Mouse (Mus musculus): ENCODE measurements around the gene Itpk1. TPM values are rescaled to one million over a fixed set of nuclear protein-coding genes. Genes with fewer than 3 reads are reported as not detected.

Gene Itpk1
- total and polyA plus RNA-seq, 2 experiments from 2014 or later = 35.7 to 69.0 TPM

GRCm38 (mm10) chr12:102616843-102617519 is 87.7 kb downstream of the Itpk1 start:
- H3K9me3 ChIP-seq (ENCODE audit: low read length) = no peaks in the 10 kb centered on the region
- peaks cover 12% of the 10 kb centered on the region for H3K4me1 ChIP-seq (ENCODE audit: insufficient read depth, low read length)
- no peaks in the 10 kb centered on the region for H3K27me3 ChIP-seq (ENCODE audit: insufficient read depth, low read length)
- DNase-seq (ENCODE audit: low spot score) (no peak), ATAC-seq (peak; percentile 50; the same call in 1 of the 2 replicates)
- no peaks in the 10 kb centered on the region for H3K36me3 ChIP-seq (ENCODE audit: insufficient read depth, low read length)
- H3K27ac ChIP-seq = no peak overlapping the region
- peak; percentile 72 for TF ChIP-seq CTCF (IDR thresholded peaks at IDR 0.05; ENCODE audit: low read depth)
- H3K9ac ChIP-seq (replicated peaks; ENCODE audit: low read length) = no peak overlapping the region
- no peak overlapping the region for H3K4me2 ChIP-seq (ENCODE audit: low read depth, low read length)
- H3K4me3 ChIP-seq (ENCODE audit: low read length) = no peak overlapping the region
- WGBS = 52% methylated on average over 7 of the region's 7 CpGs

- no peak for TF ChIP-seq CTCF (IDR thresholded peaks at IDR 0.05; ENCODE audit: low read depth)
Measured at GRCm38 (mm10) chr12:102616201-102616600, 88.5 kb downstream of the Itpk1 start.

GRCm38 (mm10) chr12:102613411-102613810 is 91.3 kb downstream of the Itpk1 start:
- Histone ChIP-seq H3K9me3 (ENCODE audit: low read length) (no peaks in the 10 kb centered on the region), H3K27ac (no peak overlapping the region), H3K4me3 (ENCODE audit: low read length) (no peak overlapping the region), H3K36me3 (ENCODE audit: insufficient read depth, low read length) (no peaks in the 10 kb centered on the region), H3K27me3 (ENCODE audit: insufficient read depth, low read length) (no peaks in the 10 kb centered on the region), H3K4me1 (ENCODE audit: insufficient read depth, low read length) (peaks cover 14% of the 10 kb centered on the region), H3K9ac (replicated peaks; ENCODE audit: low read length) (no peak overlapping the region), H3K4me2 (ENCODE audit: low read depth, low read length) (no peak overlapping the region)
- ATAC-seq = no peak
- no peak for DNase-seq (ENCODE audit: low spot score)
- 83% methylated on average over 4 of the region's 4 CpGs for WGBS
- TF ChIP-seq CTCF (IDR thresholded peaks at IDR 0.05; ENCODE audit: low read depth) = no peak

More at GRCm38 (mm10) chr12:102616201-102616600, 88.5 kb downstream of the Itpk1 start:
- H3K4me2 ChIP-seq (ENCODE audit: low read depth, low read length) = no peak overlapping the region
- H3K4me1 ChIP-seq (ENCODE audit: insufficient read depth, low read length) = peaks cover 12% of the 10 kb centered on the region
- H3K36me3 ChIP-seq (ENCODE audit: insufficient read depth, low read length) = no peaks in the 10 kb centered on the region
- H3K9me3 ChIP-seq (ENCODE audit: low read length) = no peaks in the 10 kb centered on the region
- H3K9ac ChIP-seq (replicated peaks; ENCODE audit: low read length) = no peak overlapping the region
- ATAC-seq (no peak), DNase-seq (ENCODE audit: low spot score) (no peak)
- no peak overlapping the region for H3K4me3 ChIP-seq (ENCODE audit: low read length)
- no peak overlapping the region for H3K27ac ChIP-seq
- WGBS = 59% methylated on average over 4 of the region's 4 CpGs
- H3K27me3 ChIP-seq (ENCODE audit: insufficient read depth, low read length) = no peaks in the 10 kb centered on the region

GRCm38 (mm10) chr12:102612431-102612830 is 92.3 kb downstream of the Itpk1 start:
- ATAC-seq (peak; percentile 28; the same call in 1 of the 2 replicates), DNase-seq (ENCODE audit: low spot score) (no peak)
- Histone ChIP-seq H3K36me3 (ENCODE audit: insufficient read depth, low read length) (no peaks in the 10 kb centered on the region), H3K4me3 (ENCODE audit: low read length) (no peak overlapping the region), H3K4me1 (ENCODE audit: insufficient read depth, low read length) (peaks cover 13% of the 10 kb centered on the region), H3K27me3 (ENCODE audit: insufficient read depth, low read length) (no peaks in the 10 kb centered on the region), H3K4me2 (ENCODE audit: low read depth, low read length) (no peak overlapping the region), H3K9me3 (ENCODE audit: low read length) (no peaks in the 10 kb centered on the region), H3K9ac (replicated peaks; ENCODE audit: low read length) (no peak overlapping the region), H3K27ac (no peak overlapping the region)
- WGBS = 96% methylated on average over 1 of the region's 1 CpGs
- no peak for TF ChIP-seq CTCF (IDR thresholded peaks at IDR 0.05; ENCODE audit: low read depth)

GRCm38 (mm10) chr12:102610927-102611326 is 93.8 kb downstream of the Itpk1 start:
- H3K27ac ChIP-seq = no peak overlapping the region
- peaks cover 13% of the 10 kb centered on the region for H3K4me1 ChIP-seq (ENCODE audit: insufficient read depth, low read length)
- no peaks in the 10 kb centered on the region for H3K36me3 ChIP-seq (ENCODE audit: insufficient read depth, low read length)
- TF ChIP-seq CTCF (IDR thresholded peaks at IDR 0.05; ENCODE audit: low read depth) = no peak
- H3K27me3 ChIP-seq (ENCODE audit: insufficient read depth, low read length) = no peaks in the 10 kb centered on the region
- no peak overlapping the region for H3K4me3 ChIP-seq (ENCODE audit: low read length)
- H3K9me3 ChIP-seq (ENCODE audit: low read length) = no peaks in the 10 kb centered on the region
- ATAC-seq (no peak), DNase-seq (ENCODE audit: low spot score) (no peak)
- no peak overlapping the region for H3K9ac ChIP-seq (replicated peaks; ENCODE audit: low read length)
- WGBS = 90% methylated on average over 8 of the region's 8 CpGs
- no peak overlapping the region for H3K4me2 ChIP-seq (ENCODE audit: low read depth, low read length)

GRCm38 (mm10) chr12:102607808-102608517 is 96.8 kb downstream of the Itpk1 start:
- no peak for DNase-seq (ENCODE audit: low spot score)
- peaks cover 7% of the 10 kb centered on the region for H3K4me1 ChIP-seq (ENCODE audit: insufficient read depth, low read length)
- H3K4me2 ChIP-seq (ENCODE audit: low read depth, low read length) = no peak overlapping the region
- no peaks in the 10 kb centered on the region for H3K36me3 ChIP-seq (ENCODE audit: insufficient read depth, low read length)
- ATAC-seq = no peak
- TF ChIP-seq CTCF (IDR thresholded peaks at IDR 0.05; ENCODE audit: low read depth) = no peak
- no peaks in the 10 kb centered on the region for H3K27me3 ChIP-seq (ENCODE audit: insufficient read depth, low read length)
- H3K9me3 ChIP-seq (ENCODE audit: low read length) = no peaks in the 10 kb centered on the region
- no peak overlapping the region for H3K9ac ChIP-seq (replicated peaks; ENCODE audit: low read length)
- H3K27ac ChIP-seq = no peak overlapping the region
- WGBS = 69% methylated on average over 11 of the region's 11 CpGs
- no peak overlapping the region for H3K4me3 ChIP-seq (ENCODE audit: low read length)

- DNase-seq (ENCODE audit: low spot score) (no peak), ATAC-seq (no peak)
- no peak for TF ChIP-seq CTCF (IDR thresholded peaks at IDR 0.05; ENCODE audit: low read depth)
- WGBS = 95% methylated on average over 8 of the region's 8 CpGs
- Histone ChIP-seq H3K36me3 (ENCODE audit: insufficient read depth, low read length) (no peaks in the 10 kb centered on the region), H3K9ac (replicated peaks; ENCODE audit: low read length) (no peak overlapping the region), H3K4me3 (ENCODE audit: low read length) (no peak overlapping the region), H3K27me3 (ENCODE audit: insufficient read depth, low read length) (no peaks in the 10 kb centered on the region), H3K4me2 (ENCODE audit: low read depth, low read length) (no peak overlapping the region), H3K9me3 (ENCODE audit: low read length) (no peaks in the 10 kb centered on the region), H3K27ac (no peak overlapping the region), H3K4me1 (ENCODE audit: insufficient read depth, low read length) (0 out of 2 replicates have a peak, but pooled peaks cover 9% of the 10 kb centered on the region)
Measured at GRCm38 (mm10) chr12:102607066-102607465, 97.7 kb downstream of the Itpk1 start.

All from hindbrain, postnatal 0 days (tissue).